Mouse (Mus musculus) retina, postnatal 1 day (tissue): ENCODE data around the gene Wdr75.

ENCODE experiments used
- DNase-seq: peaks from one replicate; pipeline ENCODE4 v3.0.0-alpha.2; 2012

The Wdr75 gene

DNA sequence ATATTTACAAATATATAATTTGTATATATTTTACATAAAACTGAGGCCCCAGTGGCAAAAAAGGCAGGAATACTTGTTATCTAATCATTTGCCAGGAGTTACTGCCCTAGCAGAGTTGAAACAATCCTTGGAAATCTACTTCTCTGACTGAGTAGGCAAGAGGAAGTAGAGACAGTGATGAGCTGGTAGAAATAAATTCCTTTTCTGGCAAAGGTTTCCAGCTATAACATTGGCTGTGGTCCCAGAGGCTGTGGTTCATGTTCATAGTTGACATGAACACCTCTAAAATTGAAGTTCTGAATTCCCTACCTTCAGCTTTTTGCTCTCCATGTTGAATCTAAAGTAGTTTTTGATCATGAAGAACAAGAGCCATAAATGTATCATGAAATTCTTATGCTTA, 43.3 kb downstream of the Wdr75 start:
- DNase-seq: no peak

DNA sequence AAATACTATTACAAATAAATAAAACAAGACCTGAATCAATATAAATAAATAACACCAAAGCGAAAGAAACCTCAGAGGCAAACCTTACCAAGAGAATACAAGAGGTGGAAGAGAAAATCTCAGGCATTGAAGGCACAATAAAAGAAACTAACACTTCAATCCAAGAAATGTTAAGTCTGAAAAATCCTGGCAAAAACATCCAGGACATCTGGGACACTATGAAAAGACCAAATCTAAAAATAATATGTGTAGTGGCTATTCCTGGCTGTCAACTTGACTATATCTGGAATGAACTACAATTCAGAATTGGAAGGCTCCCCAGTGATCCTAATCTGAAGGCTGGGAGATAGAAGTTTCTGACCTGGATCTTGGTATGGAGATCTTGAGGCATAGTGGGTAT, 50.5 kb downstream of the Wdr75 start:
- no peak for DNase-seq

DNA sequence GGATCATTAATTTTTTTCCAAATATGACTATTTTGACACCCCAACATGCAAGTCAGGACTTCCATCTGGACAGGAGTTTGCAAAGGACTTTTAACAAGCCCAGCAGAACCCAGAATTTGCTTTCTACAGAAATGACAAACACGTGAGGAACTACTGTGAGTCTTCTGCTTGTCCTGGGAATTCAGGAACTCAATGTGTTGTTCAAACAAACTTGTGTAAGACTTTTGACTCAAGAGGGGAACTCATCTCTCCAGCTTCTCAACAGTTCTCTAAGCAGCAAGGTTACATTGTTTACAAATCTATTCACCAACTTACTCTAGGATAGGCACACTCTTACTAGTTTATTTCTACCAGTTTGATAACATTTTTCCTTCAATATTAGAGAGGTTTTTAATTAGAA, 63.1 kb downstream of the Wdr75 start:
- DNase-seq: no peak

DNA sequence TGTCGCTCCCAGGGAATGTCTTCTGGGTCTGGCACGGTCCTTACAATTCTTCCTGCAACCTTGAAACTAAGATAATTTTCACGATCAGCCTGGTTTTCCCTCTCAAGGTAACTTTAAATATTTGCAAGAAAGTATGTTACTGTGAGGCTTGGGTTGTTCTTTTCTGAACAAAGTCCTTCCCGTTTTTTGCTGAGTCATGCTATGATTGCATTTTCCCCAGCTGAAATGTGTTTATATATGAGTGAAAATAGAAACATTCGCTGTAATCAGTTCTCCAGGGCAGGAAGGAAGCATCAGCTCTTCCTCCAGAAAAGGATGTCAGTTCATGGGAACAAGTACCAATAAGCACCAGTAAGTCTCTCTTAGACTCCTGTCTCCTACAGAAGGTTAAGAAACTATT, 65.4 kb downstream of the Wdr75 start:
- no peak for DNase-seq

DNA sequence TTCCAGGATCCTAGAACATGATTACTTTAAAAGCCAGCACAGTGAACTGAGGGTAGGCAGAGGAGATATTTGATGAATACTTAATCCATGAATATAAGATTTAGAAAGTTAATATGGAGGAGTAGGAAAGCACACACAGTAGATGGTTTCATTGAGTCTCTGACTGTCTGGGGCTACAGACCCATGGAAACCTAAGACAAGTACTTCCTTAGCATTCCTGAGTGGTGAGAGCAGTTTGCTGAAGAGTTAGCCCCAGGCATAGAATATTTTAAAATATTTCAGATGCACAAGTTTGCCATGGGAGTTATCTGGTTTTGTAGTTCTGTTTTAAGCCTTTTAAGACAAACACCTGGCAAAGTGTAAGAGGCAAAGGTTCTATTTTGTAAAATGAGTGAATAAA, 66.2 kb downstream of the Wdr75 start:
- no peak for DNase-seq

DNA sequence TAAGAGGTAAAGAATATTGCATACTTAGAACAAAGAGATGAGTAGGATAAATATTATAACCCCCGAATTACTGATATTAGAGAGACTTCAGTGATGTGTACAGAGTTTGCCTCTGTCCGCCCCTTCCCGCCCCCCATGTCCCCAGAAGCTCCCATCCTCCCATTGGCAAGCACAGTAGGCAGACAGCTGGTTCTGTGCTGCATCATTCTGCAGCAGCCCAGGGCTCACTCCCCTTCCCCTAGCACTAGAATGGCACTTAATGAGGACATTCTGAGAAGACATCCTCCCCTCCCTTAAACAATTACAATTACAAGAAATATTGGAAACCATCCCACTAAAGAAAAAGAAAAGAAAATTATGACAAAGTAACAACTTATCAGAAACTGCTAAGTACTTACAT, 68.7 kb downstream of the Wdr75 start:
- no peak for DNase-seq

DNA sequence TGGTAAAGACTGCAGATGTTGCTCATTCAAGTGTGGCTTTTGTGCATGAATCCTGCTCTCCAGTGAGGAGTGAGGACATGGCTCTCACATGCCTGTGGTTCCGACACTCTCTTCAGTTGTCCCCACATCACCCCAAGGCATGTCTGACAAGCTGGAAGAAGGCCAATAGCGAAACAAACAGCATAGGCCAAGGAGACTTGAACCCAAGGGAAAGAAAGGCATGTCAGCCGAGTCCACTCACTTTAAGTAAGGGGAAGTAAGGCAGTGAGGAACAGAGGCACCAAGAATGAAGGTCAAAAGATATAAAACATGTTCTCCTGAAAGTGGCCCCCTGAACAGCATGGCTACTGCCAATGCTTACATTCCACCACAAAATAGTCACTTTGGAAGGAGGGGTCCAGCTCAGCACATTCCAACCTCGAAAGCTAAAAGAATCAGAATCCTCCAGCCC, 69.6 kb downstream of the Wdr75 start:
- no peak for DNase-seq

DNA sequence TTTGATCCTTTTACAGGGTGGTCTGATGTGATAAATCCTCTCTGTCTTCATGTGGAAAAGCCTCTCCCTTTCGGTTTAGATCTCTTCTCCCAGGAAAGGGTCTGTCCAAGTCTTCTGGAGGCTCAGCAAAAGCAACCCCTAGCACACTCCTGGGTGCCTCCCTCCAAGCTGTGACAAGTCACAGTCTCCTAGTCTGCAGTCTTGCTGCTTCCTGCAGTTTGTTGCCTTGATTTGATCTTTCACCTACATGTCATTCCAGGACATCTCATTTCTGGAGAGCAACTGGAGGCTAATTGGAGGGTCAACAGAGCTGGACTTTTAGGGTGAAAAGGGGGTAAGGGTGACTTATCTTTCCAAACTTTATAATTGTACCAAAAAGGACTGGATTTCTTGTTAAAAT, 70.3 kb downstream of the Wdr75 start:
- DNase-seq: no peak

DNA sequence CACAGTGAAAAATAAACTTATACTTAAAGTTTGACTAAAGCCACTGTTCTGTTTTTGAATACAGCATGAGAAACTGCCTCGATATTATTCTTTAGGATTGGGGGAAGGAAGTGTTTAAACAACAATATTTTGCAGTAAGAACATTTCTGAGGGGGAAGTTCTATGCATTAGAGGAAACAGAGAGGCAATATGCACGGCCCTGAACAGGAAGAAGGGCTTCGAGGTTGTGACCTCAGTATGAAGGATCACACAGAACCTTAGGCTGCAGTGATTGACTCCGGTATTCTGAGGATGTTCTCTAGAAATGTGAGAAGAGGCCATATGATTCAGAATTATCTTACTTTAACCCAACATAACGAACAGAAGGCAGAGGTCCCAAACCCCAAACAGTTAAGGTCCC, 70.8 kb downstream of the Wdr75 start:
- DNase-seq: no peak

DNA sequence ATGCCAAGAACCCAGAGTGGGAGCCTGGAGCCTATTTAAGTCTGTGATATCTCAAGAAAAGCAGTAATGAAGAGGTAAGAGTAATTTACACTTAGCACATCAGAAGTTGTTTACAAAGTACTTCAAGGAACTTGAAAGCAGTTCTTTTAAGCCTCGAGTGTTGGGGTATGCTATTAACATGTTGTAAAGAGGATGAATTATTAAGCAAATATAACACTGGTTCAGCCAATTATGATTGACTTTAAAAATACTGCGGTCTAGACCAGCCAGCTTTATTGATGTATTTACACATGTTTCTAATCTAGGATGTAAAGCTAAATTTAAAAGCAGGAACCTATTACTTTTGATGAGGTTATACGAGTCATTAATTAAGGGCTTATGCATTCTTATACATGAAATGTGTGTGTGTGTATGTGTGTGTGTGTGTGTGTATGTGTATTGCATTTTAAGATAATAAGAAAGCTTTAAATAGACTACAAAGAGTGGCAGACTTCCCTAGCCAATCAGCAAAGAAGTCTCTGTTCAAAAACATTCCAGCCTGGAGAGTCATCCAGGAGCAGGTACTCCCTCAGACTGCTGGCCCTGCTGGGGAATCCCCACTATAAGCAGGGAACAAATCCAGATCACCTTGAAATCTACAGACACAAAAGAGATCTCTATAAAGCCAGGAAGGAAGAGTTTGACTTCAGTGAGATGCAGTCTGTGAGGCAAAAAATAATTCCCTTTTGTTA, 71.5 kb downstream of the Wdr75 start:
- DNase-seq: no peak

DNA sequence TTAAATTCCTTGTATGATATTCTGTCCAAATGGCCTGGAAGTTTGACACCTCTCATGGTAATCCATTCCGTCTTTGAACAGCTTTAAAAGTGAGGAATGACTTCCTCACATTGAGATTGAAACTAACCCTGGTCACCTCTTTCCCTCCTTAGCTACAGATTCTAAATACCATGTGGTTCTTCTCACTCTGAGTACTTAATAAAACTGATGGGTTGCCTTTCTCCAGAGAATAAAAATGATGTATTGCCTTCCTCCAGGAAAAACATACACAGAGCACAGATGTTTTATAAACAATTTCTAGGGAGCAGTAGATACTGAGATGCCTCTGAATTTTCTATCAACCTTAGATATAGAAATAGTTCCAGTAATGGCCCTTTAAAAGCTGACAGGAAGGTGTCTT, 73.1 kb downstream of the Wdr75 start:
- DNase-seq: no peak

DNA sequence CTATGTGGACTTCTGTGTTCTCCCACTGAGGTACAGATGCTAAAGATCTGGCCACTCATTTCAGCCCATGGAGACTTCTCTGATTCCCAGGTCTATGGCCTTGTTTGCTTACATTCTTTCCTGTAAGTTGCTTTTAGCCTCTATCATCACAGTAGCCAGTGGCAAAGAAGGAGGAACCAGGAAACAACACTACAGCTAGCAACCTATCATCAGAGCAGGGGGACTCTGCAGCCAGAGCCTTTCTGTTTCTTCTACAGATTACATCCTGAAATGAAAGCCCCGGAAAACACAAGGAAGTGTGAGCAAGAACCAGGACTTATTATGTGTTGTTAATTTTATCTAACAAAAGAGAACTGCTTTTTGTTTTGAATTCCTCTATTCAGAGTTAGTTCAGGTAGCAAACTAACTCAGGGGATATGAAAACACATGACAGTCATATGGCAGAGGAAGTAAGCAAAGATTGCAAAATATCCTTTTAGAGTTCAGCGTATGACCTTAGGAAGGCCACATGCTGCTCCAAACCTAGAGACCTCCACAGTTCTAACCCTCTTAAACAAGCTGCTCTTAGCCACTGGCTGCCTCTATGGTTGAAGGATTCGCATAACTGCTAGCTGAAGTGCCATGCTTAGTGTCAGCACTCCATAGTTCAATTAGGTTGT, 73.6 kb downstream of the Wdr75 start:
- DNase-seq: no peak
